Mouse (Mus musculus): Measurements from ENCODE around the gene Twist1. TPM values are rescaled to one million over a fixed set of nuclear protein-coding genes. Genes with fewer than 3 reads are reported as not detected.

Gene Twist1
- polyA plus RNA-seq, 1 experiment from 2014 or later: 1.9 TPM

DNA sequence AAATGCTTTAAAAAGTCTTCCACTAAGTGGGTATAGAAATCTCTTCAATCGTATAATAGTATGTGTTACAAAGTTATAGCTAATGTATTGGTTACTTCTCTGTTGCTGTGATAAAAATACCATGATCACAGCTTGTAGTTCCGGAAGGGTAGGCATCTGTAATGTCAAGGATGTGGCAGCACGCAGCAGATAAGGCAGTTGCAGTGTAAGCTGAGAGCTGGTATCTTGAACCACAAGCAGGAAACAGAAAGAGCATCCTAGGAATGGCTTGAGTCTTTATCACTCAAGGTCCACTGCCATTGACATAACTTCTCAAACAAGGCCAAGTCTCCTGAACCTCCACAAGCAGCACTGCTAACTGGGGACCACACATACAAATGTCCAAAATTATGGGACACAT is 35.7 kb downstream of the Twist1 start:
- Histone ChIP-seq H3K27ac (no peak overlapping the region), H3K4me2 (replicated peaks) (no peak overlapping the region), H3K4me3 (replicated peaks; ENCODE audit: low read length) (no peak overlapping the region), H3K9me3 (ENCODE audit: control insufficient read depth, low read length) (no peaks in the 10 kb centered on the region), H3K27me3 (ENCODE audit: control insufficient read depth, insufficient read depth, low read length) (no peaks in the 10 kb centered on the region), H3K9ac (no peak overlapping the region), H3K36me3 (replicated peaks; ENCODE audit: control insufficient read depth, insufficient read depth) (no peaks in the 10 kb centered on the region), H3K4me1 (replicated peaks; ENCODE audit: control insufficient read depth, insufficient read depth, low read length) (no peaks in the 10 kb centered on the region)
- DNase-seq (ENCODE audit: low spot score): no peak
- no peak for ATAC-seq (ENCODE audit: low FRiP score)
- WGBS: 93% methylated on average over 3 of the region's 3 CpGs

Other genes with a start within 250 kb of the Twist1 start
- 0.68 TPM in 1 of 2 replicates, not detected in the other for gene Ferd3l, start 29.2 kb upstream of the Twist1 start, polyA plus RNA-seq (2014; fragmentation: Nextera tagmentation; extraction: Ambion mirVana)